In the genomic region with DNA sequence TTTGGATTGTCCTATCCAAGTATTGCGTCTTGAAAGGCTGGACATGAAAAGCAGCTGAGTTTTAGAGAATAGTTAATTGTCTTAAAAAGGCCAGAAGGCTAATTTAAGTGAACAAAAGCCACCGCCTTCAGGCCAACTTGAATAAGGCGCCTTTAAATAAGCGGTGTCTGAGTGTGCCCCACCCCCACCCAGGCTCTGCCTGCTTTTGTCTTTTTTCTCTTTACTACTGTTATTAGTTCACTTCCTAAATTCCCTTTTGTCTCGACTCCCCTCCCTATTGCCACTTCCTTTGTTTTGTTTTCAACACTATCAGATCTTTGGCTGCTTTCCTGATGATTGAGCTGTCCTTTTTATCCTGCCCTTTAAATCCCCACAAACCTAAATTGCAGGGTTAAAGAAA, we compare ENCODE assay signal across 8 mouse cellular contexts. TPM values are rescaled to one million over a fixed set of nuclear protein-coding genes. Genes with fewer than 3 reads are reported as not detected.
DNase-seq lines count a peak whose midpoint lies in the region; ATAC-seq and TF ChIP-seq lines count a peak whose summit lies in the region.

No protein-coding gene starts in this region.

- peak overlapping the region; percentile 31; the same call in 1 of the 2 replicates for H3K9ac ChIP-seq in heart, adult 2 months (ENCODE audit: low read depth, low read length)
- no peak overlapping the region for H3K9ac ChIP-seq in intestine, postnatal 0 days (ENCODE audit: low read depth, low read length)
- H3K9ac ChIP-seq in liver, embryonic 15.5 days = peak overlapping the region; percentile 59

- H3K27me3 ChIP-seq in testis, adult 2 months (ENCODE audit: control insufficient read depth, insufficient read depth, low read length) = no peaks in the 10 kb centered on the region
- H3K27me3 ChIP-seq in heart, adult 2 months (ENCODE audit: control insufficient read depth, insufficient read depth, low read length) = no peaks in the 10 kb centered on the region
- H3K27me3 ChIP-seq in intestine, postnatal 0 days (replicated peaks; ENCODE audit: control insufficient read depth, insufficient read depth, low read length) = no peaks in the 10 kb centered on the region
- H3K27me3 ChIP-seq in liver, embryonic 15.5 days = no peaks in the 10 kb centered on the region

- no peak for DNase-seq in testis, postnatal 14 days (ENCODE audit: low spot score)
- peak; percentile 56 for DNase-seq in embryo, embryonic 10 days (ENCODE audit: low spot score)
- DNase-seq in heart, adult 2 months = peak; percentile 46 to 58
- peak; percentile 13 to 28 for DNase-seq in natural killer cell, adult 2 months (ENCODE audit: low spot score in 2 of 2)

- no peak for ATAC-seq in intestine, postnatal 0 days
- ATAC-seq in liver, embryonic 15.5 days (ENCODE audit: insufficient read depth) = no peak
- ATAC-seq in erythroid progenitor cell, adult 5-6 weeks (replicated peaks; ENCODE audit: low FRiP score, poor library complexity, severe bottlenecking) = no peak

- intact Hi-C loops in heart, adult 2 months (cut with DNase I) = no loop called here

- no peaks in the 10 kb centered on the region for H3K79me2 ChIP-seq in heart, adult 2 months (replicated peaks; ENCODE audit: control insufficient read depth, insufficient read depth, low read length)

- no peak for TF ChIP-seq CTCF in testis, adult 2 months (IDR thresholded peaks at IDR 0.05; ENCODE audit: control insufficient read depth, insufficient read depth, insufficient replicate concordance, low read depth, low read length)
- peak; percentile 51 for TF ChIP-seq CTCF in heart, adult 2 months (IDR thresholded peaks at IDR 0.05)
- peak; percentile 32 for TF ChIP-seq CTCF in intestine, postnatal 0 days (IDR thresholded peaks at IDR 0.05; ENCODE audit: low read depth)

- no peaks in the 10 kb centered on the region for H3K9me3 ChIP-seq in intestine, postnatal 0 days (ENCODE audit: control insufficient read depth)
- no peaks in the 10 kb centered on the region for H3K9me3 ChIP-seq in liver, embryonic 15.5 days (replicated peaks)

- no peak overlapping the region for H3K4me3 ChIP-seq in testis, adult 2 months (ENCODE audit: control insufficient read depth, low read depth, low read length)
- H3K4me3 ChIP-seq in heart, adult 2 months = peak overlapping the region; percentile 55
- peak overlapping the region; percentile 45 for H3K4me3 ChIP-seq in intestine, postnatal 0 days (ENCODE audit: low read depth, low read length)
- H3K4me3 ChIP-seq in liver, embryonic 15.5 days (replicated peaks) = peak overlapping the region; percentile 75

- peak overlapping the region; percentile 66 for H3K4me2 ChIP-seq in intestine, postnatal 0 days (replicated peaks; ENCODE audit: low read depth)
- H3K4me2 ChIP-seq in liver, embryonic 15.5 days = peak overlapping the region; percentile 76

- 5% methylated on average over 5 of the region's 5 CpGs for WGBS in heart, adult 2 months
- 9% methylated on average over 5 of the region's 5 CpGs for WGBS in intestine, postnatal 0 days
- 2% methylated on average over 5 of the region's 5 CpGs for WGBS in liver, embryonic 15.5 days (ENCODE audit: insufficient replicate concordance)

- H3K36me3 ChIP-seq in testis, adult 2 months (ENCODE audit: control insufficient read depth, insufficient read depth, low read length) = no peaks in the 10 kb centered on the region
- no peaks in the 10 kb centered on the region; the same call in 1 of the 2 replicates for H3K36me3 ChIP-seq in heart, adult 2 months (ENCODE audit: control insufficient read depth, insufficient read depth, low read length)
- H3K36me3 ChIP-seq in intestine, postnatal 0 days (ENCODE audit: control insufficient read depth, insufficient read depth) = no peaks in the 10 kb centered on the region
- no peaks in the 10 kb centered on the region for H3K36me3 ChIP-seq in liver, embryonic 15.5 days (replicated peaks)

- TF ChIP-seq POLR2A in testis, adult 2 months (IDR thresholded peaks at IDR 0.05; ENCODE audit: control insufficient read depth, low read depth, low read length) = no peak
- TF ChIP-seq POLR2A in heart, adult 2 months (IDR thresholded peaks at IDR 0.05; ENCODE audit: insufficient read depth, low read depth, low read length) = no peak

- no peaks in the 10 kb centered on the region for H3K4me1 ChIP-seq in testis, adult 2 months (ENCODE audit: control insufficient read depth, insufficient read depth, low read length)
- H3K4me1 ChIP-seq in heart, adult 2 months (ENCODE audit: control insufficient read depth, insufficient read depth, low read length) = peaks cover 2% of the 10 kb centered on the region; the same call in 1 of the 2 replicates
- H3K4me1 ChIP-seq in intestine, postnatal 0 days (replicated peaks; ENCODE audit: control insufficient read depth, insufficient read depth, low read length) = no peaks in the 10 kb centered on the region
- peaks cover 23% of the 10 kb centered on the region for H3K4me1 ChIP-seq in liver, embryonic 15.5 days (replicated peaks)

- peak overlapping the region; percentile 99; the same call in 1 of the 2 replicates for H3K27ac ChIP-seq in testis, adult 2 months (ENCODE audit: control insufficient read depth, insufficient read depth, low read depth, low read length)
- H3K27ac ChIP-seq in heart, adult 2 months = peak overlapping the region; percentile 96
- peak overlapping the region; percentile 96 for H3K27ac ChIP-seq in intestine, postnatal 0 days (ENCODE audit: low read depth, low read length)
- peak overlapping the region; percentile 97 for H3K27ac ChIP-seq in liver, embryonic 15.5 days (replicated peaks)

- TF ChIP-seq EP300 in heart, adult 2 months (IDR thresholded peaks at IDR 0.05; ENCODE audit: insufficient read depth, low read depth, low read length) = 0 out of 2 replicates have a peak, but pooled peaks have one; percentile 18

RNA-seq across cellular contexts. Expression of a gene that starts 17.3 kb away (rescaled TPM):
- polyA plus RNA-seq in testis, adult 2 months (2012; rRNA removed) = 30.3 and 30.5 TPM in 2 replicates
- 10 to 100 TPM; 16.7 to 18.1 TPM for total RNA-seq in heart, adult 2 months (2021)
- polyA plus RNA-seq in heart, adult 2 months (2012; rRNA removed) = 17.8 and 24.6 TPM in 2 replicates
- polyA plus RNA-seq in intestine, postnatal 0 days (2015; fragmentation: Nextera tagmentation; extraction: Ambion mirVana) = 47.6 and 52.8 TPM in 2 replicates
- polyA plus RNA-seq in liver, embryonic 15.5 days (2015; fragmentation: Nextera tagmentation; extraction: Ambion mirVana) = 45.2 and 48.0 TPM in 2 replicates
- total RNA-seq in erythroid progenitor cell, adult 5-6 weeks (2015; ENCODE audit: low replicate concordance) = 158 and 173 TPM in 2 replicates
- total RNA-seq in erythroid progenitor cell, adult 5-6 weeks (2017; ENCODE audit: low replicate concordance) = 199 and 276 TPM in 2 replicates
